Mouse (Mus musculus): ENCODE data around the gene Eno1. TPM values are rescaled to one million over a fixed set of nuclear protein-coding genes. Genes with fewer than 3 reads are reported as not detected.
"Not testable (repeated sequence)": the region's sequence is repeated elsewhere in the genome, so short reads cannot be mapped to it uniquely, and the experiment has no call there.

Gene Eno1
- polyA plus RNA-seq, 2 experiments: 215 to 488 TPM

- Histone ChIP-seq H3K9ac (replicated peaks) (no peak overlapping the region), H3K4me2 (ENCODE audit: low read depth) (no peak overlapping the region), H3K27ac (no peak overlapping the region), H3K9me3 (ENCODE audit: control insufficient read depth, low read length) (no peaks in the 10 kb centered on the region), H3K27me3 (ENCODE audit: control insufficient read depth, insufficient read depth, low read length) (no peaks in the 10 kb centered on the region), H3K4me1 (replicated peaks; ENCODE audit: control insufficient read depth in 2 of 2, insufficient read depth in 2 of 2, low read length in 1 of 2) (peaks cover 3% of the 10 kb centered on the region in 2 experiments; a peak in 3 of 4 replicates), H3K36me3 (replicated peaks; ENCODE audit: control insufficient read depth, insufficient read depth, low read depth) (no peaks in the 10 kb centered on the region), H3K4me3 (ENCODE audit: insufficient read depth in 1 of 2, low read depth in 2 of 2, low read length in 2 of 2) (no peak overlapping the region)
- no peak for ATAC-seq (ENCODE audit: insufficient read depth)
- TF ChIP-seq CTCF (IDR thresholded peaks at IDR 0.05; ENCODE audit: low read depth) (no peak), EP300 (IDR thresholded peaks at IDR 0.05; ENCODE audit: low read depth) (no peak)
- no peak for DNase-seq (ENCODE audit: low read depth in 3 of 3, low spot score in 3 of 3)
- WGBS (ENCODE audit: insufficient replicate concordance): 11% methylated on average over 6 of the region's 7 CpGs
Observed at GRCm38 (mm10) chr4:150269679-150270078, 33.2 kb downstream of the Eno1 start.

- H3K4me1 ChIP-seq (replicated peaks; ENCODE audit: control insufficient read depth in 2 of 2, insufficient read depth in 2 of 2, low read length in 1 of 2); H3K4me2 ChIP-seq (ENCODE audit: low read depth); H3K36me3 ChIP-seq (replicated peaks; ENCODE audit: control insufficient read depth, insufficient read depth, low read depth); DNase-seq (ENCODE audit: low read depth in 3 of 3, low spot score in 3 of 3); H3K9me3 ChIP-seq (ENCODE audit: control insufficient read depth, low read length); ATAC-seq (ENCODE audit: insufficient read depth); H3K27ac ChIP-seq; H3K4me3 ChIP-seq (ENCODE audit: insufficient read depth in 1 of 2, low read depth in 2 of 2, low read length in 2 of 2); H3K27me3 ChIP-seq (ENCODE audit: control insufficient read depth, insufficient read depth, low read length); H3K9ac ChIP-seq (replicated peaks): not testable (repeated sequence)
- WGBS (ENCODE audit: insufficient replicate concordance): 51% methylated on average over 3 of the region's 4 CpGs
Observed at GRCm38 (mm10) chr4:150270718-150271117, 34.2 kb downstream of the Eno1 start.

GRCm38 (mm10) chr4:150272725-150273124 is 36.2 kb downstream of the Eno1 start:
- no peaks in the 10 kb centered on the region for H3K9me3 ChIP-seq (ENCODE audit: control insufficient read depth, low read length)
- no peak overlapping the region for H3K4me3 ChIP-seq (ENCODE audit: insufficient read depth in 1 of 2, low read depth in 2 of 2, low read length in 2 of 2)
- peaks cover 3% of the 10 kb centered on the region in 2 experiments; a peak in 3 of 4 replicates for H3K4me1 ChIP-seq (replicated peaks; ENCODE audit: control insufficient read depth in 2 of 2, insufficient read depth in 2 of 2, low read length in 1 of 2)
- no peaks in the 10 kb centered on the region for H3K36me3 ChIP-seq (replicated peaks; ENCODE audit: control insufficient read depth, insufficient read depth, low read depth)
- ATAC-seq (ENCODE audit: insufficient read depth) (peak; percentile 26; the same call in 1 of the 2 replicates), DNase-seq (ENCODE audit: low read depth in 3 of 3, low spot score in 3 of 3) (no peak)
- H3K9ac ChIP-seq (replicated peaks): no peak overlapping the region
- no peaks in the 10 kb centered on the region for H3K27me3 ChIP-seq (ENCODE audit: control insufficient read depth, insufficient read depth, low read length)
- H3K4me2 ChIP-seq (ENCODE audit: low read depth): no peak overlapping the region
- WGBS (ENCODE audit: insufficient replicate concordance): 12% methylated on average over 9 of the region's 9 CpGs
- TF ChIP-seq CTCF (IDR thresholded peaks at IDR 0.05; ENCODE audit: low read depth) (no peak), EP300 (IDR thresholded peaks at IDR 0.05; ENCODE audit: low read depth) (no peak)
- H3K27ac ChIP-seq: no peak overlapping the region

GRCm38 (mm10) chr4:150275531-150275930 is 39.0 kb downstream of the Eno1 start:
- no peak overlapping the region for H3K4me2 ChIP-seq (ENCODE audit: low read depth)
- TF ChIP-seq EP300 (IDR thresholded peaks at IDR 0.05; ENCODE audit: low read depth) (no peak), CTCF (IDR thresholded peaks at IDR 0.05; ENCODE audit: low read depth) (no peak)
- DNase-seq (ENCODE audit: low read depth in 3 of 3, low spot score in 3 of 3) (no peak), ATAC-seq (ENCODE audit: insufficient read depth) (no peak)
- H3K4me1 ChIP-seq (replicated peaks; ENCODE audit: control insufficient read depth in 2 of 2, insufficient read depth in 2 of 2, low read length in 1 of 2): peaks cover 3% of the 10 kb centered on the region in 2 experiments
- no peak overlapping the region for H3K4me3 ChIP-seq (ENCODE audit: insufficient read depth in 1 of 2, low read depth in 2 of 2, low read length in 2 of 2)
- H3K9me3 ChIP-seq (ENCODE audit: control insufficient read depth, low read length): no peaks in the 10 kb centered on the region
- 72% methylated on average over 5 of the region's 5 CpGs for WGBS (ENCODE audit: insufficient replicate concordance)
- H3K27me3 ChIP-seq (ENCODE audit: control insufficient read depth, insufficient read depth, low read length): no peaks in the 10 kb centered on the region
- no peaks in the 10 kb centered on the region for H3K36me3 ChIP-seq (replicated peaks; ENCODE audit: control insufficient read depth, insufficient read depth, low read depth)
- H3K9ac ChIP-seq (replicated peaks): no peak overlapping the region
- H3K27ac ChIP-seq: no peak overlapping the region

- H3K4me1 ChIP-seq (replicated peaks; ENCODE audit: control insufficient read depth in 2 of 2, insufficient read depth in 2 of 2, low read length in 1 of 2): peaks cover 11 to 18% of the 10 kb centered on the region in 2 experiments
- not testable (repeated sequence) for DNase-seq (ENCODE audit: low read depth in 3 of 3, low spot score in 3 of 3); H3K36me3 ChIP-seq (replicated peaks; ENCODE audit: control insufficient read depth, insufficient read depth, low read depth); H3K9me3 ChIP-seq (ENCODE audit: control insufficient read depth, low read length); H3K27me3 ChIP-seq (ENCODE audit: control insufficient read depth, insufficient read depth, low read length); H3K27ac ChIP-seq; H3K9ac ChIP-seq (replicated peaks); H3K4me3 ChIP-seq (ENCODE audit: insufficient read depth in 1 of 2, low read depth in 2 of 2, low read length in 2 of 2); H3K4me2 ChIP-seq (ENCODE audit: low read depth); ATAC-seq (ENCODE audit: insufficient read depth)
- 90% methylated on average over 5 of the region's 7 CpGs for WGBS (ENCODE audit: insufficient replicate concordance)
Observed at GRCm38 (mm10) chr4:150279336-150279735, 42.8 kb downstream of the Eno1 start.

All from liver, embryonic 14.5 days (tissue).